ENCODE assay signal across 9 mouse cellular contexts in genomic region chr3:116126508-116127190, GRCm38 (mm10). TPM values are rescaled to one million over a fixed set of nuclear protein-coding genes. Genes with fewer than 3 reads are reported as not detected.
A peak's percentile ranks its signal among the peaks of the same experiment; 100 is the strongest.
DNase-seq lines count a peak whose midpoint lies in the region; ATAC-seq lines count a peak whose summit lies in the region.
"Had no signal": no experiment of that assay in that cellular context is flagged by ENCODE, and none has a peak within 500 bp of the region (broad histone marks: within the 10 kb centered on the region; RNA-seq: fewer than 3 reads in every experiment).

No protein-coding gene starts in this region.

- peaks cover 7% of the 10 kb centered on the region; the same call in 1 of the 2 replicates for H3K36me3 ChIP-seq in lung, embryonic 15.5 days
- no peaks in the 10 kb centered on the region for H3K36me3 ChIP-seq in forebrain, embryonic 11.5 days (ENCODE audit: control insufficient read depth, insufficient read depth, low read length)
- peaks cover 37% of the 10 kb centered on the region for H3K36me3 ChIP-seq in limb, embryonic 10.5 days
- no peaks in the 10 kb centered on the region for H3K36me3 ChIP-seq in neural tube, embryonic 13.5 days

- H3K27me3 ChIP-seq in lung, embryonic 15.5 days = no peaks in the 10 kb centered on the region
- no peaks in the 10 kb centered on the region; the same call in 1 of the 2 replicates for H3K27me3 ChIP-seq in forebrain, embryonic 11.5 days (ENCODE audit: control insufficient read depth, insufficient read depth, low read length)
- no peaks in the 10 kb centered on the region for H3K27me3 ChIP-seq in limb, embryonic 10.5 days (ENCODE audit: low read depth, poor library complexity, severe bottlenecking)
- no peaks in the 10 kb centered on the region for H3K27me3 ChIP-seq in neural tube, embryonic 13.5 days
- H3K27me3 ChIP-seq: Patski had no signal

- H3K4me3 ChIP-seq in lung, embryonic 15.5 days = peak overlapping the region; percentile 43
- no peak overlapping the region; the same call in 1 of the 2 replicates for H3K4me3 ChIP-seq in forebrain, embryonic 11.5 days (ENCODE audit: low read depth, low read length)
- H3K4me3 ChIP-seq in limb, embryonic 10.5 days = peak overlapping the region; percentile 54
- peak overlapping the region; percentile 35 for H3K4me3 ChIP-seq in neural tube, embryonic 13.5 days

- no peak for DNase-seq in lung, postnatal 4 days
- DNase-seq in forebrain, embryonic 11.5 days (ENCODE audit: low spot score) = no peak
- peak; percentile 49 for DNase-seq in limb, embryonic 10.5 days (ENCODE audit: low spot score)
- DNase-seq in B cell, adult 2 months = no peak
- no peak for DNase-seq in thymus, adult 18-20 months
- DNase-seq in ovary, postnatal 10 days (ENCODE audit: low spot score) = no peak

- WGBS in lung, embryonic 15.5 days = 41% methylated on average over 7 of the region's 7 CpGs
- WGBS in forebrain, embryonic 11.5 days = 51% methylated on average over 7 of the region's 7 CpGs
- WGBS in limb, embryonic 10.5 days = 50% methylated on average over 7 of the region's 7 CpGs
- 38% methylated on average over 7 of the region's 7 CpGs for WGBS in neural tube, embryonic 13.5 days

- peak; percentile 19; the same call in 1 of the 2 replicates for ATAC-seq in lung, embryonic 15.5 days (ENCODE audit: borderline replicate concordance, extremely low read depth, low FRiP score, low TSS enrichment)
- ATAC-seq in forebrain, embryonic 11.5 days (replicated peaks; ENCODE audit: low FRiP score) = no peak
- peak; percentile 55; the same call in 1 of the 2 replicates for ATAC-seq in neural tube, embryonic 13.5 days (ENCODE audit: low read depth)
- ATAC-seq: Patski had no signal

- no peaks in the 10 kb centered on the region for H3K9me3 ChIP-seq in lung, embryonic 15.5 days
- no peaks in the 10 kb centered on the region for H3K9me3 ChIP-seq in forebrain, embryonic 11.5 days (ENCODE audit: control insufficient read depth, low read length)
- no peaks in the 10 kb centered on the region for H3K9me3 ChIP-seq in limb, embryonic 10.5 days (replicated peaks)
- no peaks in the 10 kb centered on the region for H3K9me3 ChIP-seq in neural tube, embryonic 13.5 days

- peaks cover 14% of the 10 kb centered on the region; the same call in 1 of the 2 replicates for H3K4me1 ChIP-seq in lung, embryonic 15.5 days
- peaks cover 10% of the 10 kb centered on the region for H3K4me1 ChIP-seq in forebrain, embryonic 11.5 days (replicated peaks; ENCODE audit: control insufficient read depth, insufficient read depth, low read length)
- H3K4me1 ChIP-seq in limb, embryonic 10.5 days = peaks cover 36% of the 10 kb centered on the region
- peaks cover 22% of the 10 kb centered on the region for H3K4me1 ChIP-seq in neural tube, embryonic 13.5 days (replicated peaks)

- peak overlapping the region; percentile 3; the same call in 1 of the 2 replicates for H3K9ac ChIP-seq in lung, embryonic 15.5 days
- H3K9ac ChIP-seq in forebrain, embryonic 11.5 days (ENCODE audit: low read length) = no peak overlapping the region
- H3K9ac ChIP-seq in neural tube, embryonic 13.5 days = peak overlapping the region; percentile 8; the same call in 1 of the 2 replicates

- peak overlapping the region; percentile 46 for H3K27ac ChIP-seq in lung, embryonic 15.5 days
- H3K27ac ChIP-seq in forebrain, embryonic 11.5 days (ENCODE audit: low read depth, low read length) = peak overlapping the region; percentile 26; the same call in 1 of the 2 replicates
- H3K27ac ChIP-seq in limb, embryonic 10.5 days = peak overlapping the region; percentile 89
- H3K27ac ChIP-seq in neural tube, embryonic 13.5 days (replicated peaks) = peak overlapping the region; percentile 35; the same call in 1 of the 2 replicates

- H3K4me2 ChIP-seq in lung, embryonic 15.5 days = peak overlapping the region; percentile 48
- H3K4me2 ChIP-seq in forebrain, embryonic 11.5 days (ENCODE audit: low read depth, low read length, severe bottlenecking) = peak overlapping the region; percentile 12; the same call in 1 of the 2 replicates
- H3K4me2 ChIP-seq in neural tube, embryonic 13.5 days = peak overlapping the region; percentile 47

RNA-seq across cellular contexts. Expression of gene Vcam1, which starts 2.8 kb away (rescaled TPM):
- polyA plus RNA-seq in lung, embryonic 15.5 days (2015; fragmentation: Nextera tagmentation; extraction: Ambion mirVana) = 94.4 and 106 TPM in 2 replicates
- 36.5 and 39.5 TPM in 2 replicates for polyA plus RNA-seq in forebrain, embryonic 11.5 days (2014; fragmentation: Nextera tagmentation; extraction: Ambion mirVana)
- 35.6 and 68.9 TPM in 2 replicates for polyA plus RNA-seq in limb, embryonic 10.5 days (2016; fragmentation: Nextera tagmentation; extraction: Ambion mirVana)
- polyA plus RNA-seq in neural tube, embryonic 13.5 days (2015; fragmentation: Nextera tagmentation; extraction: Ambion mirVana) = 27.9 and 37.4 TPM in 2 replicates

Comparison
In these comparisons a context has a peak if more than half of its experiments do, and no peak if none do; other contexts are left out.
1. H3K27ac ChIP-seq: peak in every context shown above with its lines; median percentile 89 in limb, embryonic 10.5 days; 46 in lung, embryonic 15.5 days; 35 in neural tube, embryonic 13.5 days; 26 in forebrain, embryonic 11.5 days.